ENCODE assay signal across 10 mouse cellular contexts in the genomic region with DNA sequence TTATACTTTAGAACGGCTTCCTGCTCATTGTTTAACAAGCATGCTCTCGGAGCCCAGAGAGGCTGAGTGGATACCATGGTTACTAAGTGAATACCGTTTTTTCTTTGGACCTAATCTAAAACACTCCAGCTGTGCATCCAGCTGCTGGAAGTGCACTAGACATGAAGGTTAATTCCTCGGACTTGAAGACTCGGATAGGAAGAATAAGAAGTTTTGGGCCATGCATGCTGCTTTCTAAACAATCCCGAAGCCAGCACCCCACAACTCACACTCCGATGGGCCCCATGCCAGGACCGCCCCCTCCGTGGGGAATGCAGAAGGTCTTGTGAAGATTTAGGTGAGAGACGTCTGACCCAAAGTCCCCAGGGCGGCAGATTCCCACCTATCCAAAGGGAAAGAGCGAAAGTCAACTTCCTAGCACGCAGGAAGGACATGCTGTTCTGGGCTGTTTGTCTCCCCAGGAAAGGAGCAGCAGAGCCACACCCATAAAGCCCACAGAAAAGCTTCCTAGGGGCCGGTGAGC.
A peak's percentile ranks its signal among the peaks of the same experiment; 100 is the strongest.
DNase-seq lines count a peak whose midpoint lies in the region; ATAC-seq and TF ChIP-seq lines count a peak whose summit lies in the region.
"Had no signal": no experiment of that assay in that cellular context is flagged by ENCODE, and none has a peak within 500 bp of the region (broad histone marks: within the 10 kb centered on the region; RNA-seq: fewer than 3 reads in every experiment).

No protein-coding gene starts in this region.

- 31% methylated on average over 14 of the region's 14 CpGs for WGBS in lung, postnatal 0 days
- 32% methylated on average over 14 of the region's 14 CpGs for WGBS in lung, adult 2 months
- WGBS in forebrain, embryonic 14.5 days: 43% methylated on average over 14 of the region's 14 CpGs
- WGBS in hindbrain, postnatal 0 days: 39% methylated on average over 14 of the region's 14 CpGs
- WGBS in small intestine, adult 2 months: 31% methylated on average over 14 of the region's 14 CpGs

- H3K27ac ChIP-seq in lung, postnatal 0 days (ENCODE audit: low read length): no peak overlapping the region
- no peak overlapping the region for H3K27ac ChIP-seq in forebrain, embryonic 14.5 days (ENCODE audit: low read depth, low read length)
- no peak overlapping the region for H3K27ac ChIP-seq in hindbrain, postnatal 0 days
- H3K27ac ChIP-seq in small intestine, adult 2 months (ENCODE audit: insufficient read depth, low read depth, low read length): no peak overlapping the region
- H3K27ac ChIP-seq: heart, embryonic 15.5 days; liver, embryonic 13.5 days had no signal

- no peak for TF ChIP-seq CTCF in lung, postnatal 0 days (IDR thresholded peaks at IDR 0.05)
- TF ChIP-seq CTCF in lung, adult 2 months (IDR thresholded peaks at IDR 0.05; ENCODE audit: insufficient read depth, low read length): no peak
- no peak for TF ChIP-seq CTCF in hindbrain, postnatal 0 days (IDR thresholded peaks at IDR 0.05; ENCODE audit: low read depth)
- TF ChIP-seq CTCF in small intestine, adult 2 months (IDR thresholded peaks at IDR 0.05; ENCODE audit: extremely low read depth, insufficient read length, insufficient replicate concordance, low read depth, low read length): no peak

- peak; percentile 65 for DNase-seq in lung, postnatal 0 days (ENCODE audit: low spot score)
- no peak for DNase-seq in lung, adult 2 months
- peak; percentile 63 for DNase-seq in forebrain, embryonic 14.5 days (ENCODE audit: low spot score)
- peak; percentile 55 for DNase-seq in hindbrain, postnatal 0 days (ENCODE audit: low spot score)
- no peak for DNase-seq in retina, embryonic 14.5 days (ENCODE audit: low spot score)
- DNase-seq: cerebellum, adult 2 months; liver, embryonic 13.5 days had no signal

- H3K36me3 ChIP-seq in lung, postnatal 0 days (ENCODE audit: insufficient read depth, low read length): no peaks in the 10 kb centered on the region
- H3K36me3 ChIP-seq in forebrain, embryonic 14.5 days (ENCODE audit: control insufficient read depth, insufficient read depth, low read length): no peaks in the 10 kb centered on the region
- H3K36me3 ChIP-seq in hindbrain, postnatal 0 days (ENCODE audit: insufficient read depth, low read length): no peaks in the 10 kb centered on the region
- H3K36me3 ChIP-seq in small intestine, adult 2 months (ENCODE audit: control insufficient read depth, insufficient read depth, low read length): no peaks in the 10 kb centered on the region
- H3K36me3 ChIP-seq: heart, embryonic 15.5 days had no signal

- no peak overlapping the region; the same call in 1 of the 2 replicates for H3K4me3 ChIP-seq in lung, postnatal 0 days (ENCODE audit: low read depth, low read length)
- H3K4me3 ChIP-seq in lung, adult 2 months (replicated peaks; ENCODE audit: extremely low read depth, low read depth, low read length): no peak overlapping the region
- H3K4me3 ChIP-seq in forebrain, embryonic 14.5 days (ENCODE audit: low read depth, low read length): no peak overlapping the region
- no peak overlapping the region for H3K4me3 ChIP-seq in hindbrain, postnatal 0 days (ENCODE audit: low read length)
- H3K4me3 ChIP-seq in small intestine, adult 2 months (ENCODE audit: low read depth, low read length): peak overlapping the region; percentile 30; the same call in 1 of the 2 replicates
- H3K4me3 ChIP-seq: heart, embryonic 15.5 days; liver, embryonic 13.5 days had no signal

- H3K27me3 ChIP-seq in lung, postnatal 0 days (replicated peaks; ENCODE audit: insufficient read depth, low read length): no peaks in the 10 kb centered on the region
- H3K27me3 ChIP-seq in forebrain, embryonic 14.5 days (replicated peaks; ENCODE audit: control insufficient read depth, insufficient read depth, low read length): no peaks in the 10 kb centered on the region
- H3K27me3 ChIP-seq in hindbrain, postnatal 0 days (ENCODE audit: insufficient read depth, low read length): no peaks in the 10 kb centered on the region
- no peaks in the 10 kb centered on the region for H3K27me3 ChIP-seq in small intestine, adult 2 months (ENCODE audit: control insufficient read depth, insufficient read depth, low read length)
- H3K27me3 ChIP-seq: heart, embryonic 15.5 days; liver, embryonic 13.5 days had no signal

- no peaks in the 10 kb centered on the region for H3K9me3 ChIP-seq in lung, postnatal 0 days (ENCODE audit: low read length)
- H3K9me3 ChIP-seq in forebrain, embryonic 14.5 days (replicated peaks; ENCODE audit: control insufficient read depth, low read length): no peaks in the 10 kb centered on the region
- H3K9me3 ChIP-seq in hindbrain, postnatal 0 days (ENCODE audit: low read length): no peaks in the 10 kb centered on the region
- H3K9me3 ChIP-seq: heart, embryonic 15.5 days; liver, embryonic 13.5 days had no signal

- no peak overlapping the region for H3K9ac ChIP-seq in lung, postnatal 0 days (replicated peaks; ENCODE audit: low read depth)
- H3K9ac ChIP-seq in forebrain, embryonic 14.5 days (ENCODE audit: low read length): no peak overlapping the region
- no peak overlapping the region for H3K9ac ChIP-seq in hindbrain, postnatal 0 days (replicated peaks; ENCODE audit: low read length)
- H3K9ac ChIP-seq: heart, embryonic 15.5 days; liver, embryonic 13.5 days had no signal

- H3K4me1 ChIP-seq in lung, postnatal 0 days (ENCODE audit: insufficient read depth, low read depth, low read length): no peaks in the 10 kb centered on the region
- no peaks in the 10 kb centered on the region for H3K4me1 ChIP-seq in lung, adult 2 months (ENCODE audit: control insufficient read depth, insufficient read depth, low read length)
- H3K4me1 ChIP-seq in forebrain, embryonic 14.5 days (ENCODE audit: control insufficient read depth, insufficient read depth, low read length): peaks cover 33% of the 10 kb centered on the region
- H3K4me1 ChIP-seq in hindbrain, postnatal 0 days (ENCODE audit: insufficient read depth, low read length): 0 out of 2 replicates have a peak, but pooled peaks cover 5% of the 10 kb centered on the region
- no peaks in the 10 kb centered on the region for H3K4me1 ChIP-seq in small intestine, adult 2 months (ENCODE audit: control insufficient read depth, insufficient read depth, insufficient read length, low read length)

- H3K4me2 ChIP-seq in lung, postnatal 0 days (replicated peaks; ENCODE audit: low read depth, low read length): peak overlapping the region; percentile 35; the same call in 1 of the 2 replicates
- 0 out of 2 replicates have a peak overlapping the region, but pooled peaks have one; percentile 12 for H3K4me2 ChIP-seq in forebrain, embryonic 14.5 days (ENCODE audit: low read length)
- H3K4me2 ChIP-seq in hindbrain, postnatal 0 days (ENCODE audit: low read depth, low read length): no peak overlapping the region
- H3K4me2 ChIP-seq: heart, embryonic 15.5 days; liver, embryonic 13.5 days had no signal

- no peak for TF ChIP-seq POLR2A in lung, adult 2 months (IDR thresholded peaks at IDR 0.05; ENCODE audit: borderline replicate concordance, extremely low read depth, low read depth, low read length)
- TF ChIP-seq POLR2A in small intestine, adult 2 months (IDR thresholded peaks at IDR 0.05; ENCODE audit: low read depth, low read length): no peak

- TF ChIP-seq EP300 in lung, postnatal 0 days (IDR thresholded peaks at IDR 0.05): peak; percentile 37; the same call in 1 of the 2 replicates

- ATAC-seq in lung, postnatal 0 days: peak; percentile 55
- no peak for ATAC-seq in forebrain, embryonic 14.5 days
- ATAC-seq in hindbrain, postnatal 0 days: no peak
- no peak for ATAC-seq in CD4-positive, CD25-positive, alpha-beta regulatory T cell, adult 4 months

Comparison
In these comparisons a context has a peak if more than half of its experiments do, and no peak if none do; other contexts are left out.
1. DNase-seq: peak in lung, postnatal 0 days (single experiment), forebrain, embryonic 14.5 days (single experiment) and hindbrain, postnatal 0 days (single experiment); none in lung, adult 2 months (single experiment) and retina, embryonic 14.5 days (single experiment).